ENCODE assay signal across 8 mouse cellular contexts in genomic region chr1:52499601-52500313, GRCm38 (mm10). TPM values are rescaled to one million over a fixed set of nuclear protein-coding genes. Genes with fewer than 3 reads are reported as not detected.
DNase-seq lines count a peak whose midpoint lies in the region; ATAC-seq and TF ChIP-seq lines count a peak whose summit lies in the region.

No protein-coding gene starts in this region.

- DNase-seq in B cell, adult 2 months: peak; percentile 63 to 66
- peak; percentile 53 for DNase-seq in adrenal gland, adult 8-10 months
- DNase-seq in liver, embryonic 14.5 days (ENCODE audit: low read depth in 3 of 3, low spot score in 3 of 3): no peak
- peak; percentile 26 to 42 for DNase-seq in natural killer cell, adult 2 months (ENCODE audit: low spot score in 2 of 2)
- DNase-seq in stomach, postnatal 0 days (ENCODE audit: low spot score): peak; percentile 54

- no peak for TF ChIP-seq EP300 in liver, embryonic 14.5 days (IDR thresholded peaks at IDR 0.05; ENCODE audit: low read depth)
- TF ChIP-seq EP300 in stomach, postnatal 0 days (optimal IDR thresholded peaks at IDR 0.05): no peak

- no peak for TF ChIP-seq CTCF in liver, embryonic 14.5 days (IDR thresholded peaks at IDR 0.05; ENCODE audit: low read depth)
- no peak for TF ChIP-seq CTCF in stomach, postnatal 0 days (IDR thresholded peaks at IDR 0.05; ENCODE audit: low read depth)

- H3K27me3 ChIP-seq in embryonic facial prominence, embryonic 13.5 days: no peaks in the 10 kb centered on the region
- H3K27me3 ChIP-seq in heart, embryonic 12.5 days (replicated peaks): no peaks in the 10 kb centered on the region
- no peaks in the 10 kb centered on the region for H3K27me3 ChIP-seq in kidney, embryonic 15.5 days
- H3K27me3 ChIP-seq in liver, embryonic 14.5 days (ENCODE audit: control insufficient read depth, insufficient read depth, low read length): no peaks in the 10 kb centered on the region; the same call in 1 of the 2 replicates
- no peaks in the 10 kb centered on the region for H3K27me3 ChIP-seq in stomach, postnatal 0 days (ENCODE audit: control insufficient read depth, insufficient read depth, low read length)

- no peaks in the 10 kb centered on the region for H3K36me3 ChIP-seq in embryonic facial prominence, embryonic 13.5 days
- H3K36me3 ChIP-seq in heart, embryonic 12.5 days: no peaks in the 10 kb centered on the region
- no peaks in the 10 kb centered on the region for H3K36me3 ChIP-seq in kidney, embryonic 15.5 days
- no peaks in the 10 kb centered on the region for H3K36me3 ChIP-seq in liver, embryonic 14.5 days (replicated peaks; ENCODE audit: control insufficient read depth, insufficient read depth, low read depth)
- H3K36me3 ChIP-seq in stomach, postnatal 0 days (ENCODE audit: control insufficient read depth, insufficient read depth, low read length): no peaks in the 10 kb centered on the region

- WGBS in embryonic facial prominence, embryonic 13.5 days: under 1% methylated on average over 61 of the region's 68 CpGs
- under 1% methylated on average over 61 of the region's 68 CpGs for WGBS in heart, embryonic 12.5 days
- under 1% methylated on average over 48 of the region's 68 CpGs for WGBS in kidney, embryonic 15.5 days
- WGBS in liver, embryonic 14.5 days (ENCODE audit: insufficient replicate concordance): under 1% methylated on average over 50 of the region's 68 CpGs
- under 1% methylated on average over 59 of the region's 68 CpGs for WGBS in stomach, postnatal 0 days

- H3K9ac ChIP-seq in embryonic facial prominence, embryonic 13.5 days: peak overlapping the region; percentile 87
- peak overlapping the region; percentile 89 for H3K9ac ChIP-seq in heart, embryonic 12.5 days
- peak overlapping the region; percentile 78 for H3K9ac ChIP-seq in kidney, embryonic 15.5 days
- H3K9ac ChIP-seq in liver, embryonic 14.5 days (replicated peaks): peak overlapping the region; percentile 72
- H3K9ac ChIP-seq in stomach, postnatal 0 days (ENCODE audit: low read length): peak overlapping the region; percentile 90

- H3K9me3 ChIP-seq in embryonic facial prominence, embryonic 13.5 days: no peaks in the 10 kb centered on the region
- no peaks in the 10 kb centered on the region for H3K9me3 ChIP-seq in heart, embryonic 12.5 days (replicated peaks)
- no peaks in the 10 kb centered on the region for H3K9me3 ChIP-seq in kidney, embryonic 15.5 days (replicated peaks)
- H3K9me3 ChIP-seq in liver, embryonic 14.5 days (ENCODE audit: control insufficient read depth, low read length): no peaks in the 10 kb centered on the region
- H3K9me3 ChIP-seq in stomach, postnatal 0 days (ENCODE audit: control insufficient read depth, low read length): no peaks in the 10 kb centered on the region

- peak overlapping the region; percentile 80 for H3K4me3 ChIP-seq in embryonic facial prominence, embryonic 13.5 days
- H3K4me3 ChIP-seq in heart, embryonic 12.5 days: peak overlapping the region; percentile 79
- peak overlapping the region; percentile 89 for H3K4me3 ChIP-seq in kidney, embryonic 15.5 days (replicated peaks)
- peak overlapping the region; percentile 80 to 83 for H3K4me3 ChIP-seq in liver, embryonic 14.5 days (ENCODE audit: insufficient read depth in 1 of 2, low read depth in 2 of 2, low read length in 2 of 2)
- H3K4me3 ChIP-seq in stomach, postnatal 0 days (ENCODE audit: low read depth, low read length): peak overlapping the region; percentile 81

- H3K27ac ChIP-seq in embryonic facial prominence, embryonic 13.5 days: peak overlapping the region; percentile 74
- H3K27ac ChIP-seq in heart, embryonic 12.5 days (ENCODE audit: poor library complexity, severe bottlenecking): peak overlapping the region; percentile 92
- peak overlapping the region; percentile 86 for H3K27ac ChIP-seq in kidney, embryonic 15.5 days
- peak overlapping the region; percentile 20; the same call in 1 of the 2 replicates for H3K27ac ChIP-seq in liver, embryonic 14.5 days
- H3K27ac ChIP-seq in stomach, postnatal 0 days (replicated peaks): peak overlapping the region; percentile 95

- peaks cover 15% of the 10 kb centered on the region for H3K4me1 ChIP-seq in embryonic facial prominence, embryonic 13.5 days
- H3K4me1 ChIP-seq in heart, embryonic 12.5 days (replicated peaks): peaks cover 22% of the 10 kb centered on the region
- peaks cover 13% of the 10 kb centered on the region; the same call in 1 of the 2 replicates for H3K4me1 ChIP-seq in kidney, embryonic 15.5 days
- peaks cover 0 to 10% of the 10 kb centered on the region in 2 experiments; a peak in 2 of 4 replicates for H3K4me1 ChIP-seq in liver, embryonic 14.5 days (replicated peaks; ENCODE audit: control insufficient read depth in 2 of 2, insufficient read depth in 2 of 2, low read length in 1 of 2)
- H3K4me1 ChIP-seq in stomach, postnatal 0 days (replicated peaks; ENCODE audit: control insufficient read depth, insufficient read depth): 0 out of 2 replicates have a peak, but pooled peaks cover 6% of the 10 kb centered on the region

- peak overlapping the region; percentile 78 for H3K4me2 ChIP-seq in embryonic facial prominence, embryonic 13.5 days
- peak overlapping the region; percentile 85 for H3K4me2 ChIP-seq in heart, embryonic 12.5 days
- H3K4me2 ChIP-seq in kidney, embryonic 15.5 days: peak overlapping the region; percentile 73
- peak overlapping the region; percentile 86 for H3K4me2 ChIP-seq in liver, embryonic 14.5 days (ENCODE audit: low read depth)
- peak overlapping the region; percentile 85 for H3K4me2 ChIP-seq in stomach, postnatal 0 days (replicated peaks; ENCODE audit: low read depth)

- ATAC-seq in embryonic facial prominence, embryonic 13.5 days (ENCODE audit: insufficient number of reproducible peaks, insufficient read depth, low FRiP score, low TSS enrichment, low read depth): peak; percentile 61
- ATAC-seq in heart, embryonic 12.5 days (ENCODE audit: insufficient number of reproducible peaks, low FRiP score): peak; percentile 15; the same call in 1 of the 2 replicates
- ATAC-seq in kidney, embryonic 15.5 days (replicated peaks; ENCODE audit: low FRiP score): peak; percentile 82
- ATAC-seq in liver, embryonic 14.5 days (ENCODE audit: insufficient read depth): peak; percentile 59
- no peak; the same call in none of the 2 replicates for ATAC-seq in stomach, postnatal 0 days (ENCODE audit: low FRiP score, low TSS enrichment)

RNA-seq across cellular contexts. Expression of gene Nab1, which starts 0.7 kb away (rescaled TPM):
- 10 to 100 TPM; 56.8 to 59.1 (median 57.7) TPM for total RNA-seq in adrenal gland, adult 8-10 months (2022)
- polyA plus RNA-seq in embryonic facial prominence, embryonic 13.5 days (2015; fragmentation: Nextera tagmentation; extraction: Ambion mirVana): 9.3 and 12.0 TPM in 2 replicates
- 29.3 and 32.7 TPM in 2 replicates for polyA plus RNA-seq in heart, embryonic 12.5 days (2016; fragmentation: Nextera tagmentation; extraction: Ambion mirVana)
- 18.1 and 19.3 TPM in 2 replicates for polyA plus RNA-seq in kidney, embryonic 15.5 days (2015; fragmentation: Nextera tagmentation; extraction: Ambion mirVana)
- polyA plus RNA-seq in liver, embryonic 14.5 days (2012; rRNA removed): 5.3 and 7.3 TPM in 2 replicates
- 9.0 and 10.0 TPM in 2 replicates for polyA plus RNA-seq in liver, embryonic 14.5 days (2014; fragmentation: Nextera tagmentation; extraction: Ambion mirVana)
- polyA plus RNA-seq in stomach, postnatal 0 days (2015; fragmentation: Nextera tagmentation; extraction: Ambion mirVana): 13.5 and 14.5 TPM in 2 replicates

Comparison
In these comparisons a context has a peak if more than half of its experiments do, and no peak if none do; other contexts are left out.
1. DNase-seq: peak in B cell, adult 2 months (2 of 2), adrenal gland, adult 8-10 months (single experiment), natural killer cell, adult 2 months (2 of 2) and stomach, postnatal 0 days (single experiment); none in liver, embryonic 14.5 days (0 of 3).
2. H3K27ac ChIP-seq: peak in every context shown above with its lines; median percentile 95 in stomach, postnatal 0 days; 92 in heart, embryonic 12.5 days; 86 in kidney, embryonic 15.5 days; 74 in embryonic facial prominence, embryonic 13.5 days; 20 in liver, embryonic 14.5 days.
3. Peak in every context shown above with its lines, with median percentiles within 50 percentile points of each other: H3K4me2 ChIP-seq, H3K4me3 ChIP-seq and H3K9ac ChIP-seq.